Mouse (Mus musculus) brain, embryonic 14.5 days (tissue): ENCODE results near the gene Edn1. TPM values are rescaled to one million over a fixed set of nuclear protein-coding genes. Genes with fewer than 3 reads are reported as not detected.
A peak's percentile ranks its signal among the peaks of the same experiment; 100 is the strongest.

Experiments used
- DNase-seq: peaks from one replicate; pipeline ENCODE4 v3.0.0-alpha.2; 2011; ENCODE audit warnings: low read depth
- CTCF ChIP-seq: fragments of 200-500 bp; IDR thresholded peaks from 2 replicates; pipeline ENCODE4 v1.5.1; 2012; ENCODE audit warnings: inconsistent platforms, mild to moderate bottlenecking, moderate library complexity, borderline replicate concordance; ENCODE audit not compliant: insufficient read depth, insufficient read length; ENCODE audit errors: extremely low read depth
- POLR2A ChIP-seq: fragments of 200-500 bp; IDR thresholded peaks from 2 replicates; pipeline ENCODE4 v1.6.1; 2012; ENCODE audit warnings: mild to moderate bottlenecking, inconsistent platforms, borderline replicate concordance; ENCODE audit not compliant: poor library complexity, insufficient read depth, insufficient read length, severe bottlenecking; ENCODE audit errors: extremely low read depth
- polyA plus RNA-seq: library from polyadenylated mRNA; depleted of rRNA; stranded (reverse); fragments of >200 nt; gene quantifications from 2 replicates; pipeline ENCODE4 v1.2.3, GENCODE M21; 2012; rRNA removed

The Edn1 gene
- polyA plus RNA-seq, 1 experiment: 2.1 TPM

DNA sequence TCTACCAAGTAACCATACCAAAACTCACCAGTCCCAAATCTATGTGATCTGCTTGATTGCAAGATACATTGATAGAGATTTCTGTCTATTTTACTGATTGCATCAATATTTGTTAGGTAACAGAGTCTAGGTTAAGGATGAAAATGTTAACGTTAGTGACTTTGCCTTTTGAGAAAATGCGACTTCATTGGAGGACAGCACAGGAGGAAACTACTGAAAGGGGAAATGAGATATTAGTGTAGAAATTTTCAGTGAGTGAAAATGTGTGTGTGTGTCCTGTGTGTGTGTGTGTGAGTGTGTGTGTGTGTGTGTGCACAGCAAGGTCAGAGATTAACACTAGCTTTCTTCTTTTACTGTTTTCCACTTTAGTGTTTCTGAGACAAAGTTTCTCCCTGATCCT is 29.8 kb downstream of the Edn1 start:
- DNase-seq: no peak
- TF ChIP-seq POLR2A (no peak), CTCF (no peak)

DNA sequence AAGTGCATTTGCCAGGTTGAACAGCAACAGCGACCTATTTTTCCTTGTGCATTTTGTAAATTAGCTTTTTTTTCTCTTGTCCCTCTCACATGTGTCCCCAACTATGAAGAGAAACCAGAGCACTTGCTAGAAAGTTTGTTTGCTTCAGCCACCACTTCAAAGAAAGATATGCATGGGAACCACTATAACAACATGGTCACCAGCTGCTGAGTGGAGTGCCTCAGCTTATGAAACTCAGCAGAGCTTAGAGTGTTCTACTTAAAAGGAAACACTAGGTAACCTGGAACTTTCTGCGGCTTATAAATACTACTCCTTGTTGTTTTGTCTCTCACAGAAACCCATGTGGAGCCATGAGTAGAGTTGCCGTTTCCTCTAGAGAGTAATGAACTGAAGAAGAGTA is 33.7 kb downstream of the Edn1 start:
- TF ChIP-seq POLR2A (no peak), CTCF (no peak)
- DNase-seq: no peak

DNA sequence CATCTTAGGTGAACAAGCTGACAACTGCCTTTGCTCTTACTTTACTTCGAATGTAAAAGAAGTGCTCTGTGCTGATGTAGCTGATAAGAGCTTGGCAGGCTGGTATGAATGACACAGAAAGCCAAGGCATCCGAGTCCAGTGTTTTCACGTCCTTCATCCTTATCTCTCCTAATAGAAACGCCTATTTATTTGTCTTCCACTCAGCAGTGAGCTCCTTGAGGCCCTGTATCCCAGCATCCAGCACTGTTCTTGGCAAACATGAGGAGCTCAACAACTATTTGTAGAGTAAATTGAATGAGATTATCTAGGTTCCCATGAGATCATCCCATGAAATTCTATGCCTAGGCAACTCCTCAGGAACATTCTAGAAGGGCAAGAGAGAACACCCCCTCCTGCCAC is 35.1 kb downstream of the Edn1 start:
- no peak for DNase-seq
- TF ChIP-seq CTCF (no peak), POLR2A (no peak)

DNA sequence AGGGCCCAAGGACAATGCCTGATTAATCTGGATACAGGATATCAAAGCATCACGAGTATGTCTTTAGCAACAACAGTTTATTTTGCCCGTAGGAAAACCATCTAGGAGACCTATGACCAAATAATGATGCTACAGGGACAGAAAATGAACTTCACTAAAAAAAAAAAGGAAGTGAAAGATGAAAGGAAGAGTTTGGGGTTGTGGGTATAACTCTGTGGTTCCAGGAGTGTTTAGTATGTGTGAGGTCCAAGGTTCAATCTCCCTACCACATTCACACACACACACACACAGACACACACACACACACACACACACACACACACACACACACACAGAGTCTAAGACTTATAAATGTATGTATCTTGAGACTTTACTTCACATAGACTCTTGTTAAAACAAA is 35.8 kb downstream of the Edn1 start:
- no peak for TF ChIP-seq POLR2A
- no peak for TF ChIP-seq CTCF
- DNase-seq: no peak

DNA sequence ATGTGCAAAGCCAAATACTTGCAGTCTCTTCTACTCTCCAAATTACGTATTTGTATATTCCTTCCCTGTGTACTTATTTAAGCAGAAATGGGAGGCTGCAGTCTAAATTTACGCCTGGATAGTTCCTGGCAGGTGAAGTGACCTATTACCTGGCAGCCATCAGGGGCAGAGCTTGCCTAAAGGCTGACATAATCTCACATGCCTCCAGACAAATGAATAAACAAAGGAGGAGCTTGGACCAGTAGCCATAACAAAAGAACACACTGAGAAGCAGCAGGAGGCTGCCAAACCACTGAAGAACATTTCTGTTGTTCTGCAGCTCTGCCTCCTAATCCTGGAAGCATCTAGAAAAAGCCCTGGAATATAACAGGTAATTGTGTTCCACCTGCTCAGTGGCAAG is 38.2 kb downstream of the Edn1 start:
- DNase-seq: no peak
- TF ChIP-seq CTCF (no peak), POLR2A (no peak)

DNA sequence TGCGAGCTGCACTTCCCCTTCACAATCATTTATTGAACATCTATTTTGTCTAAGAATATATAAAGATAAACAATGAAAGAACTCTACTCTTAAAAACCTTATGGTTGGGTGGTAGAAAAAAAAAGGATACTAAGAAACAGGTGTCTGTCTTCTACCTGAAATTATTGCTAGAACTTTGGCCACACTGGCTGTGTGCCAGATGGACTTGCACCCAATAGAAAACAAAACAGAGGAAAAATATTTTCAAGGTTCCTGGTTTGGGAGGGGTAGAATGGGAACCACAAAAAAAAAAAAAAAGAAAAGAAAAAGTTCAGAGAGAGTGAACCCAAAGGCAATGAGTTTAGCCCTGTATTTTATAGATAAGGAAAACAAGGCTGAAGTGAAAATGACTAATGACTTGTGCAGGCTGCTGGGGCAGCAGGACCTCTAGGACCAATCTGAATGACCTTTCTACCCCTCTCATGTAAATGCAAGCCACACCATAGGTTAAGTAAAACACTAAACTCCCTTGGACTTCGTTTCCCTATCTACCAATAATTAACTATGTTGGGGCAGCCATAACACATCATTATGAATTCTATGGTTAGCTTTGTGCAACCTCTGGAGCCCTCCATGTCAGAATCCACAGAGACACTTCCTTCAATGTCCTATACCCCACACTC is 40.7 kb downstream of the Edn1 start:
- TF ChIP-seq CTCF (no peak), POLR2A (no peak)
- DNase-seq: no peak

DNA sequence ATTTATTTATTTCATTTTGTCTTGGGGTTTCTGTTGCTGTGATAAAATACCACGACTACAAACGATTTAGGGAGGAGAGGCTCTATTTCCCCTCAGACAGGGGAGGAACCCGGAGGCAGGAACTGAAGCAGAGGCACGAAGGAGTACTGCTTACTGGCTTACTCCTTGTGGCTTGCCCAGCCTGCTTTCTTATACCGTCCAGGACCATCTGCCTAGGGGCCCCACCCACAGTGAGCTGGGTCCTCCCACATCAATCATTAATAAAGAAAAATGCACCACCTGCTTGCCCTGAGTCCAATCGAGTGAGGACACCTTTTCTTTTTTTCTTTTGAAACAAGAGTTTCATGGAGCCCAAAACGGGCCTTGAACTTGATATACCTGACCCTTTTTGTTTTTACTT is 44.2 kb downstream of the Edn1 start:
- no peak for DNase-seq
- TF ChIP-seq POLR2A: no peak
- no peak for TF ChIP-seq CTCF

DNA sequence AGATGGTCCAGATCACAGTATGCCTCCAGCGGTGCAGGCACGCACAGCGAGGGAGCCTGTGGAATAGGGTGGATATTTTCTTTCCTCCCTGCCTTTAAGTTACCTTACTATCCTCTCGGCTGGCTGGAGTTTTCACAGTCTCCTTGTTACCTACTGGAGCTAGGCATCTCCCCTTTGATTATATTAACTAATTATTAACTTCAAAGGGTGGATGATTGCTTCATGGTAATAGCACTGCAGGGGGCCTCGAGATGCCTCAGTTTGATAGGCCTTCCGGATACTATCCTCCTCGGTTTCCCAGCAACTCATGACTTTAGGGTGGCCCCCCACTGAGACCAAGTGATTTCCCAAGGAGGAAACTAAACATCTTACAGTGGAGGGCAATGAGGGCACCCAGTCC is 45.1 kb downstream of the Edn1 start:
- TF ChIP-seq POLR2A: no peak
- DNase-seq: peak; percentile 12

DNA sequence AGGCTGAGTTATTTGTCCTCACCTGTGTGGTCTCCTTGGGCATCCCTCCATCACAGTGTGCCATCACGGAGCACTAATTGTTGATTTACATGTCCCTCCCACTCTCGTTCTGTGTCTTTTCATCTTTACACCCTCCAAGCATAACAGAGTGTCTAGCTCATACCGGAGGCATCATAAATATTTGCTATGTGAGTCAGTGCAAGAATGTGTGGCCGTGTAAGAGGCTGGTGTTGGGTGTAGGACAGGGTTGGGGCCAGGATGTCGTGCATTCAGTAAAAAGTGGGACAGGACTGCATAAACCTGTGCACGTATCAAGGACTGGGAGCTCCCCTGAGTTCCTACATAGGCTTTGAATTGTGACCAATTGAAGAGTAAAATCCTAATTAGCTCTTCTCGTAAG is 50.4 kb downstream of the Edn1 start:
- DNase-seq: no peak
- TF ChIP-seq CTCF (no peak), POLR2A (no peak)

Other genes with a start within 250 kb of the Edn1 start
- gene Hivep1, start 249.5 kb upstream of the Edn1 start, polyA plus RNA-seq: 26.7 and 43.0 TPM in 2 replicates